Mouse (Mus musculus): ENCODE measurements at regions not wholly inside any gene's neighbourhood (a gene's known extent, or its start where the extent isn't known, plus 50 kb on each side); places are given as distances from the start of the nearest gene placed in this dataset.
"Not testable (repeated sequence)": the region's sequence is repeated elsewhere in the genome, so short reads cannot be mapped to it uniquely, and the experiment has no call there.

DNA sequence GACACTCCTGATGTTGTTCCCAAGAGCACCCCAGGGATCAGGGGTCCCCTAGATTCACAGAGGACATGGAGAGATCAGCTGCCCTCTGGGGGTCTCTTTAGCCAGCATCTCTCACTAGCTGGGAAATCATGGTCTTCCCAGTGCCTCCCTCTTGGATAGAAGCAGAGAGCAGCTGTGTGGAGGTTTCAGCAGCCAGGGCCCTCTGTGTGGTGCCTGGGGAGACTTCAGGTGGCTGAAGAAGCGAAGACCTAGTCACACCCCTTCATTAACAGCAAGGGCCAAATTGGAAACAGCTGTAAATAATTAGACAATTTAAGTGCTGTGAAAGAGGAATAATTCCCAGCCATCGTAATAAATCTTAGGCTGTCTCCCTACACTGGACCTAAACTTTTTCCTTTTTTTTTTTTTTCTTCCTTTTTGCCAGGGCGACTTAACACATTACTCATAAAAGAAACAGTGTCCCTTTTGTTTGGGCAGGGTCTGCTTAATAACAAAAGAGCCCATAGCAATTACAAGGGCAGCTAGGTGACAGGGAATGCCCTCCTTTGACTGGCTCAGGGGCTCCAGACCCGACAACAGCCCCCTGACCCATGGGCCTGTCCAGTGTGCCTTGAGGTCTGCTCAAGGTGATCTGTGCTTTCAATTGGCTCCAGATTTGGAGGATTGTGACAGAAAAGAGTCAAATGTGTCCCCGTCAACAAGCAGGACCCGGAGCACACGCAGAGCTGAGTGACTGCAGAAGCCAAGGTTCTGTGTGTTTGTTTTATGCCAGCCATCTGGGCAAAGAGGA is 127.7 kb downstream of the Dicer1 start:
- Histone ChIP-seq H3K9ac (no peak overlapping the region), H3K4me2 (ENCODE audit: low read depth) (no peak overlapping the region), H3K4me3 (ENCODE audit: low read depth, low read length) (no peak overlapping the region), H3K27me3 (ENCODE audit: insufficient read depth, low read length) (no peaks in the 10 kb centered on the region), H3K9me3 (ENCODE audit: low read length) (no peaks in the 10 kb centered on the region), H3K4me1 (ENCODE audit: insufficient read depth) (no peaks in the 10 kb centered on the region), H3K27ac (ENCODE audit: low read depth, low read length) (no peak overlapping the region), H3K36me3 (ENCODE audit: insufficient read depth) (no peaks in the 10 kb centered on the region)
- 35% methylated on average over 7 of the region's 7 CpGs for WGBS
- DNase-seq (no peak), ATAC-seq (no peak)
- TF ChIP-seq CTCF (IDR thresholded peaks at IDR 0.05; ENCODE audit: low read depth) = no peak

DNA sequence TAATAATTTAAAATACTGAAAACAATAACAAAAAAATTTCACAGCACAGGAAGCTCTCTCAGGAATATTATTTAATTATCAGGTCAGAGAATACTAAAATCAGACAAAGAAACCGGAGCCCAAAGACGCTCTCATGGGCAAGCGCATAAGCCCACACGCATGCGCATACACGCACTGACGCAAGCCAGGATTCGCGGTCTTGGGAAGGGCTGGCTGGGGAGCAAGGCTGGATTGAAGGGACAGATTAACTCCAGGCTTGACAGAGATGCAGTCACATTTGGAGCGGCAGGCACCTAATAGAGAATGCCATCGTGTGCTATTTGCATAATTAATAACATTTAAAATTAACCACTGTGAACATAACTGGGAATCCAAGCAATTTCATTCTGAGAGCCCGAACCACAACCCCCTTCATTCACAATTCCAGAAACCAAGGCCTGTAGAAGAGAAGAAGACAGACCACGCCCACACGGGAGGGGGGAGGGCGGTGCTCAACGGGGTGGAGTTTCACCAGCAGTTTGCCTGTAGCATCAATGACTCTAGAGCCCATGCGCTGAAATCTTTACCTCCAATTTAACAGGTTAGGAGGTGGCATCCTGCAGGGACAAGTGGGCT is 134.5 kb downstream of the Dicer1 start:
- Histone ChIP-seq H3K9me3 (ENCODE audit: low read length) (no peaks in the 10 kb centered on the region), H3K4me2 (ENCODE audit: low read depth) (peak overlapping the region; percentile 52), H3K4me1 (ENCODE audit: insufficient read depth) (no peaks in the 10 kb centered on the region), H3K27me3 (ENCODE audit: insufficient read depth, low read length) (no peaks in the 10 kb centered on the region), H3K36me3 (ENCODE audit: insufficient read depth) (no peaks in the 10 kb centered on the region), H3K27ac (ENCODE audit: low read depth, low read length) (peak overlapping the region; percentile 85), H3K4me3 (ENCODE audit: low read depth, low read length) (peak overlapping the region; percentile 20), H3K9ac (peak overlapping the region; percentile 49)
- ATAC-seq (peak; percentile 96), DNase-seq (peak; percentile 94)
- TF ChIP-seq CTCF (IDR thresholded peaks at IDR 0.05; ENCODE audit: low read depth) = no peak
- 4% methylated on average over 17 of the region's 17 CpGs for whole genome bisulfite sequencing

DNA sequence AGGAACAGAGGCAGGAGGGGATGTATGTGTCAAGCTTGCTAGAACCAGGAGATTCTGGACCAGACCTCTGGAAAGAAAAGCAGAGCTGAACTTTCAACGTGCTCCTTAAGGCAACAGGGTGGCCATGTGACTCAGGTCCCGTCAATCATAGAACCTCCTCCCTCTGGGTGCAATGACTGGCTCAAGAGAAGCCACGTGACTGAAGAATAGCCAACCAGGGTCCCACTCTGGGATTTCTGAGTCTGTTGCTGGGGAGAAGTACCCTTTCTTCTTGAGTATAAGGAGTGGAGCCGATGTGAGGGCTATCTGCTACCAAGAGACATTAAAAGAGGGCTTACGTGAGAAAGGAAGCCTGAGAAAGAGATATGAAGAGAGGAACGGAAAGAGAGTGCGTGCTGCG is 137.5 kb downstream of the Dicer1 start:
- DNase-seq (no peak), ATAC-seq (no peak)
- no peak overlapping the region for H3K4me3 ChIP-seq (ENCODE audit: low read depth, low read length)
- no peak overlapping the region for H3K27ac ChIP-seq (ENCODE audit: low read depth, low read length)
- H3K9me3 ChIP-seq (ENCODE audit: low read length) = no peaks in the 10 kb centered on the region
- H3K9ac ChIP-seq = no peak overlapping the region
- TF ChIP-seq CTCF (IDR thresholded peaks at IDR 0.05; ENCODE audit: low read depth) = no peak
- H3K27me3 ChIP-seq (ENCODE audit: insufficient read depth, low read length) = no peaks in the 10 kb centered on the region
- WGBS = 70% methylated on average over 8 of the region's 8 CpGs
- no peak overlapping the region for H3K4me2 ChIP-seq (ENCODE audit: low read depth)
- H3K4me1 ChIP-seq (ENCODE audit: insufficient read depth) = no peaks in the 10 kb centered on the region
- H3K36me3 ChIP-seq (ENCODE audit: insufficient read depth) = no peaks in the 10 kb centered on the region

DNA sequence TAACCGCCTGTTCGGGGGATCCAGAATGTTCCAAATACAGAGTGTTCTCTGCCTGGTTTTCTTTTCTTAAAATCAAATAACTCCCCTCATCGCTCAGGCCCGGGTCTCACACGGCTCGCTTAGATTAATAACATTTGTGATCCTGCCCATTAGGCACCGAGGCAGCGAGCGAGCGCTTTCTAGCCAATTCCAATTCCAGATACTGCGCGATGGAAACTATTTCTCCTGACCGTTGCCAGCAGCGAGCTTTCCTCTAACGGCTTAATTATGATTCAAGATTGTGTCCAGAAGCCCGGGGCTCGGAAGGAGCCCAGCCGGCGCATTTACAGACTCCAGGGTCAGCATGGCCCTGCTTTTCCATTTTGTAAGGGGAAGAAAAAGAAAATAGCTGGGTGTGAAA is 136.6 kb upstream of the Gsc start:
- Histone ChIP-seq H3K27me3 (ENCODE audit: insufficient read depth, low read length) (no peaks in the 10 kb centered on the region), H3K4me1 (ENCODE audit: insufficient read depth) (no peaks in the 10 kb centered on the region), H3K27ac (ENCODE audit: low read depth, low read length) (no peak overlapping the region), H3K9me3 (ENCODE audit: low read length) (no peaks in the 10 kb centered on the region), H3K9ac (no peak overlapping the region), H3K4me2 (ENCODE audit: low read depth) (no peak overlapping the region), H3K4me3 (ENCODE audit: low read depth, low read length) (no peak overlapping the region), H3K36me3 (ENCODE audit: insufficient read depth) (no peaks in the 10 kb centered on the region)
- no peak for DNase-seq
- WGBS = 44% methylated on average over 19 of the region's 19 CpGs
- no peak for ATAC-seq
- no peak for TF ChIP-seq CTCF (IDR thresholded peaks at IDR 0.05; ENCODE audit: low read depth)

DNA sequence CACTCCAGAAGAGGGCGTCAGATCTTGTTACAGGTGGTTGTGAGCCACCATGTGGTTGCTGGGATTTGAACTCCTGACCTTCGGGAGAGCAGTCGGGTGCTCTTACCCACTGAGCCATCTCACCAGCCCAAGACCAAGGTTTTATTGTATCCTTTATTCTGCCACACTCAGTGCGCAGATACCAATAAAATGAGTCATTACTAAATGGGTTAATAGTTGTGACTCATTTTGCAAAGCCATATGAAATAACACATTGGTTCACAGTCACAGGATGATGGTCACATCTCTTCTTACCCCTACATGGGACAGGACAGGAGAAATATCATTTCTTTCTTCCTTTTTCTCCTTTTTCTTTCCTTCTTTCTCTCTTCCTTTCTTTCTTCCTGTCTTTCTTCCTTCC is 135.8 kb upstream of the Gsc start:
- 86% methylated on average over 4 of the region's 4 CpGs for WGBS
- H3K27ac ChIP-seq (ENCODE audit: low read depth, low read length); H3K27me3 ChIP-seq (ENCODE audit: insufficient read depth, low read length); H3K4me2 ChIP-seq (ENCODE audit: low read depth); DNase-seq; H3K36me3 ChIP-seq (ENCODE audit: insufficient read depth); H3K9me3 ChIP-seq (ENCODE audit: low read length); H3K9ac ChIP-seq; ATAC-seq; H3K4me3 ChIP-seq (ENCODE audit: low read depth, low read length); H3K4me1 ChIP-seq (ENCODE audit: insufficient read depth): not testable (repeated sequence)

DNA sequence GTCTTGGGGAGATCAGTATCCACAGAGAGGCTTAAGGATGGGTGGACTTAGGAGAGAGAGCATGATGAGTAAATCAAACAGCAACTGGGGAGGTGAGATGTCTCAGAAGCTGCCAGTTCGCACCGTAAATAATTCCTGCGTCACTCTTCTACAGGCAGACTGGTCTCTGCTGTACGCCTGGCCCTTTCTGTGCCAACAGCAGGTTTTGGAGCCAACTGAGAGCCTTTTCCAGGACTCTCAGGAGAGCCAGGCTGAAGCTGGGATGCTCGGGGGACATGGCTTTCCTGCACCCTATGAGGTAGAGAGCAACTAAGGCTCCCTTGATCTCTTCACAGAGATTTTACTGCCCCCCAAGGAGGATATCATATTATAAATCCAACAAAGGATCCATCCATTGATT is 134.3 kb upstream of the Gsc start:
- no peaks in the 10 kb centered on the region for H3K27me3 ChIP-seq (ENCODE audit: insufficient read depth, low read length)
- H3K27ac ChIP-seq (ENCODE audit: low read depth, low read length) = no peak overlapping the region
- no peak overlapping the region for H3K9ac ChIP-seq
- H3K9me3 ChIP-seq (ENCODE audit: low read length) = no peaks in the 10 kb centered on the region
- no peaks in the 10 kb centered on the region for H3K36me3 ChIP-seq (ENCODE audit: insufficient read depth)
- ATAC-seq (no peak), DNase-seq (no peak)
- no peaks in the 10 kb centered on the region for H3K4me1 ChIP-seq (ENCODE audit: insufficient read depth)
- 56% methylated on average over 5 of the region's 5 CpGs for WGBS
- H3K4me2 ChIP-seq (ENCODE audit: low read depth) = no peak overlapping the region
- no peak overlapping the region for H3K4me3 ChIP-seq (ENCODE audit: low read depth, low read length)
- TF ChIP-seq CTCF (IDR thresholded peaks at IDR 0.05; ENCODE audit: low read depth) = no peak

DNA sequence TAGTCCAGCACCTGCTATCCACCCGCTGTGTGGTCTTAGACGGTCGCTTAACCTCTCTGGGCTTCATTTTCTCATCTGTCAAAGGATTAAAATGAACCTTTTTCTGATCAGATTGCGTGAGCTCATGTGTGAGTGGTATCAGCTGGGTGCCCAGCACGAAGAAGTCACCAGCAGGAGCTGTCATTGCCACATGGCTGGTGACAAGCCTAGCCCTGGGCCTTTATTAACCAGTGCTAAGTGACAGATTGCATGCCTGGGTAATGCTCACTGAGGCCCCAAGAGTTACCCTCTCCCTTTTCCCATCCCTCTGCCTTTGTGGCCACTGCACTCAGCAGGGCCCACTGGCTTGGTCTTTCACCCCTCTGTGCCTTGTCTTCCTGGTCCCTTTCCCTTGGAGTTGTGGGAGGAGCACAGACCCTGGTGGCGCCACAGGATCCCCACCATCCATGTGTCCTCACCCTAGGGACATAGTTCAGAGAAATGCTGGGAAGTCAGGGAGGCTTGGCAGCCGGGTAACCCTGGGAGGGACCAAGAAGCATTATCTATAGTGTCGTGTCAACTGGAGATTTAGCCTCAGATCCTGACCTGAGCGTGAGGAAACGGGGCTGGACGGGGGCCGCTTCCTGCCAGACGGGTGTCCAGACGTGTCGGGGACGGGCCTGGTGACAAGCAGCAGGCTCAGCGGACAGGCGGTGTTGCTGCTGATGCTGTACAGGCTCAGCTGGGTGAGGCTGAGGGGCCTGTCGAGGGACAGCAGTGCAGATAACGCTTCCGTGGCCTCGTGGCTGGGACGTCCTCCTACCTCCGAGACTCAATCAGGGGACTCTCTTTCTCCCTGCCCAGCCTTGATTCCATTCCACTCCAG is 132.6 kb upstream of the Gsc start:
- H3K4me2 ChIP-seq (ENCODE audit: low read depth) = no peak overlapping the region
- no peak overlapping the region for H3K4me3 ChIP-seq (ENCODE audit: low read depth, low read length)
- 84% methylated on average over 24 of the region's 24 CpGs for WGBS
- TF ChIP-seq CTCF (IDR thresholded peaks at IDR 0.05; ENCODE audit: low read depth) = no peak
- H3K9ac ChIP-seq = no peak overlapping the region
- H3K4me1 ChIP-seq (ENCODE audit: insufficient read depth) = no peaks in the 10 kb centered on the region
- no peaks in the 10 kb centered on the region for H3K36me3 ChIP-seq (ENCODE audit: insufficient read depth)
- H3K27ac ChIP-seq (ENCODE audit: low read depth, low read length) = no peak overlapping the region
- no peaks in the 10 kb centered on the region for H3K27me3 ChIP-seq (ENCODE audit: insufficient read depth, low read length)
- H3K9me3 ChIP-seq (ENCODE audit: low read length) = no peaks in the 10 kb centered on the region
- ATAC-seq = no peak
- no peak for DNase-seq
